Mouse (Mus musculus) right cerebral cortex, postnatal 4 days (tissue): ENCODE data around the gene Anks1b.
A peak's percentile ranks its signal among the peaks of the same experiment; 100 is the strongest.

Experiments
- DNase-seq: peaks from one replicate; pipeline ENCODE4 v3.0.0-alpha.2; 2022

Anks1b gene

GRCm38 (mm10) chr10:90683813-90684212, 810.5 kb downstream of the Anks1b start:
- no peak for DNase-seq

GRCm38 (mm10) chr10:90685367-90685766, 812.1 kb downstream of the Anks1b start:
- no peak for DNase-seq

GRCm38 (mm10) chr10:90688153-90688552, 814.8 kb downstream of the Anks1b start:
- no peak for DNase-seq

GRCm38 (mm10) chr10:90688696-90689252, 815.5 kb downstream of the Anks1b start:
- DNase-seq = no peak

GRCm38 (mm10) chr10:90689854-90690513, 816.7 kb downstream of the Anks1b start:
- peak; percentile 91 for DNase-seq

GRCm38 (mm10) chr10:90696687-90697086, 823.4 kb downstream of the Anks1b start:
- DNase-seq = no peak

- DNase-seq = no peak
These were observed 824.1 kb downstream of the Anks1b start for GRCm38 (mm10) chr10:90697413-90697812.

GRCm38 (mm10) chr10:90699211-90699610, 825.9 kb downstream of the Anks1b start:
- DNase-seq = no peak

GRCm38 (mm10) chr10:90704602-90705001, 831.3 kb downstream of the Anks1b start:
- DNase-seq = peak; percentile 44

GRCm38 (mm10) chr10:90708822-90709601, 835.7 kb downstream of the Anks1b start:
- DNase-seq = no peak

GRCm38 (mm10) chr10:90709602-90709931, 836.3 kb downstream of the Anks1b start:
- no peak for DNase-seq

GRCm38 (mm10) chr10:90717961-90718360, 844.7 kb downstream of the Anks1b start:
- no peak for DNase-seq

GRCm38 (mm10) chr10:90718684-90719083, 845.4 kb downstream of the Anks1b start:
- DNase-seq = no peak

GRCm38 (mm10) chr10:90719996-90720395, 846.7 kb downstream of the Anks1b start:
- no peak for DNase-seq

- DNase-seq = no peak
These were observed 849.8 kb downstream of the Anks1b start for GRCm38 (mm10) chr10:90723071-90723494.

GRCm38 (mm10) chr10:90723941-90724341, 850.6 kb downstream of the Anks1b start:
- DNase-seq = peak; percentile 25

- no peak for DNase-seq
These were observed 851.6 kb downstream of the Anks1b start for GRCm38 (mm10) chr10:90724931-90725330.

- peak; percentile 58 for DNase-seq
These were observed 855.4 kb downstream of the Anks1b start for GRCm38 (mm10) chr10:90728401-90729358.

GRCm38 (mm10) chr10:90729527-90729926, 856.2 kb downstream of the Anks1b start:
- DNase-seq = no peak

GRCm38 (mm10) chr10:90732823-90733222, 859.5 kb downstream of the Anks1b start:
- no peak for DNase-seq

- peak; percentile 42 for DNase-seq
These were observed 860.3 kb downstream of the Anks1b start for GRCm38 (mm10) chr10:90733632-90734031.

GRCm38 (mm10) chr10:90738475-90738874, 865.2 kb downstream of the Anks1b start:
- no peak for DNase-seq

GRCm38 (mm10) chr10:90740956-90741355, 867.6 kb downstream of the Anks1b start:
- DNase-seq = no peak
